Mouse (Mus musculus) erythroblast, embryonic 14.5 days (primary cell): Measurements from ENCODE around the gene Ext2. TPM values are rescaled to one million over a fixed set of nuclear protein-coding genes. Genes with fewer than 3 reads are reported as not detected.

Source experiments
- H3K27me3 ChIP-seq: 2 replicates; pipeline ENCODE4 v1.6.1; 2012; ENCODE audit warnings: inconsistent platforms; ENCODE audit not compliant: control insufficient read depth
- H3K36me3 ChIP-seq: 2 replicates; pipeline ENCODE4 v1.6.1; 2012; ENCODE audit warnings: mild to moderate bottlenecking, inconsistent platforms; ENCODE audit not compliant: control insufficient read depth
- H3K4me1 ChIP-seq: 2 replicates; pipeline ENCODE4 v1.6.1; 2012; ENCODE audit warnings: inconsistent platforms; ENCODE audit not compliant: control insufficient read depth
- H3K4me3 ChIP-seq: replicated peaks from 2 replicates; pipeline ENCODE3; 2012; ENCODE audit warnings: moderate library complexity, mild to moderate bottlenecking, inconsistent platforms
- H3K9me3 ChIP-seq: 2 replicates; pipeline ENCODE4 v1.6.1; 2012; ENCODE audit warnings: low read length, inconsistent platforms, mixed read lengths; ENCODE audit not compliant: control insufficient read depth
- GATA1 ChIP-seq: IDR thresholded peaks from 2 replicates; pipeline ENCODE4 v1.6.1; 2012; ENCODE audit warnings: low read length, inconsistent platforms, mixed read lengths
- TAL1 ChIP-seq: IDR thresholded peaks from 3 replicates; pipeline ENCODE4 v1.6.1; 2012; ENCODE audit warnings: low read length, inconsistent platforms, mixed read lengths
- polyA plus RNA-seq: library from polyadenylated mRNA; stranded (reverse); fragments of >175 nt; gene quantifications from 2 replicates; pipeline ENCODE4 v1.2.3, GENCODE M21; 2012

The Ext2 gene
- 1.1 and 1.4 TPM in 2 replicates for polyA plus RNA-seq

GRCm38 (mm10) chr2:93822045-93822749, at the start of gene Ext2:
TSS of gene Ext2 (minus strand) at chr2:93822568.
- no peaks in the 10 kb centered on the region for H3K9me3 ChIP-seq
- TF ChIP-seq GATA1 (no peak), TAL1 (no peak)
- peaks cover 40% of the 10 kb centered on the region for H3K4me1 ChIP-seq
- H3K4me3 ChIP-seq, result peak within 1 kb of the TSS; percentile 86
- H3K36me3 ChIP-seq, result peaks cover 9% of the 10 kb centered on the region
- H3K27me3 ChIP-seq, result no peaks in the 10 kb centered on the region

- H3K4me1 ChIP-seq, result no peaks in the 10 kb centered on the region
- TF ChIP-seq TAL1 (no peak), GATA1 (no peak)
- H3K4me3 ChIP-seq, result no peak overlapping the region
- no peaks in the 10 kb centered on the region for H3K27me3 ChIP-seq
- H3K9me3 ChIP-seq, result no peaks in the 10 kb centered on the region
- H3K36me3 ChIP-seq, result no peaks in the 10 kb centered on the region
Measured at GRCm38 (mm10) chr2:93871411-93871925, 49.1 kb upstream of the Ext2 start.

- no peak for TF ChIP-seq GATA1
- TF ChIP-seq TAL1, result no peak
- H3K4me3 ChIP-seq, result no peak overlapping the region
- H3K9me3 ChIP-seq, result no peaks in the 10 kb centered on the region
- H3K4me1 ChIP-seq, result no peaks in the 10 kb centered on the region
- no peaks in the 10 kb centered on the region for H3K27me3 ChIP-seq
- H3K36me3 ChIP-seq, result no peaks in the 10 kb centered on the region
Measured at GRCm38 (mm10) chr2:93870842-93871241, 48.5 kb upstream of the Ext2 start.

- Histone ChIP-seq H3K27me3 (no peaks in the 10 kb centered on the region), H3K4me1 (no peaks in the 10 kb centered on the region), H3K36me3 (no peaks in the 10 kb centered on the region), H3K9me3 (no peaks in the 10 kb centered on the region), H3K4me3 (no peak within 1 kb of the TSS)
- TF ChIP-seq GATA1, result no peak
- no peak for TF ChIP-seq TAL1
Measured at GRCm38 (mm10) chr2:93869107-93869600, 46.8 kb upstream of the Ext2 start, which contains the start of gene Accsl. TSS of gene Accsl (minus strand) at chr2:93869157.

- H3K36me3 ChIP-seq, result no peaks in the 10 kb centered on the region
- no peak overlapping the region for H3K4me3 ChIP-seq
- no peak for TF ChIP-seq GATA1
- no peak for TF ChIP-seq TAL1
- no peaks in the 10 kb centered on the region for H3K9me3 ChIP-seq
- no peaks in the 10 kb centered on the region for H3K4me1 ChIP-seq
- H3K27me3 ChIP-seq, result no peaks in the 10 kb centered on the region
Measured at GRCm38 (mm10) chr2:93868566-93868965, 46.2 kb upstream of the Ext2 start.

- no peak overlapping the region for H3K4me3 ChIP-seq
- H3K36me3 ChIP-seq, result no peaks in the 10 kb centered on the region
- TF ChIP-seq GATA1, result no peak
- TF ChIP-seq TAL1, result no peak
- no peaks in the 10 kb centered on the region for H3K4me1 ChIP-seq
- no peaks in the 10 kb centered on the region for H3K27me3 ChIP-seq
- H3K9me3 ChIP-seq, result no peaks in the 10 kb centered on the region
Measured at GRCm38 (mm10) chr2:93863229-93863628, 40.9 kb upstream of the Ext2 start.

- no peak overlapping the region for H3K4me3 ChIP-seq
- no peaks in the 10 kb centered on the region for H3K9me3 ChIP-seq
- H3K36me3 ChIP-seq, result no peaks in the 10 kb centered on the region
- H3K4me1 ChIP-seq, result no peaks in the 10 kb centered on the region
- H3K27me3 ChIP-seq, result no peaks in the 10 kb centered on the region
- TF ChIP-seq GATA1, result no peak
Measured at GRCm38 (mm10) chr2:93858845-93859244, 36.5 kb upstream of the Ext2 start.

- TF ChIP-seq TAL1, result no peak
- no peak for TF ChIP-seq GATA1
Measured at GRCm38 (mm10) chr2:93851303-93851702, 28.9 kb upstream of the Ext2 start.

GRCm38 (mm10) chr2:93850317-93850944, 28.1 kb upstream of the Ext2 start:
- Histone ChIP-seq H3K4me1 (peaks cover 14% of the 10 kb centered on the region), H3K4me3 (no peak overlapping the region)

More at GRCm38 (mm10) chr2:93851303-93851702, 28.9 kb upstream of the Ext2 start:
- H3K4me3 ChIP-seq, result no peak overlapping the region
- no peaks in the 10 kb centered on the region for H3K27me3 ChIP-seq
- no peaks in the 10 kb centered on the region for H3K9me3 ChIP-seq
- no peaks in the 10 kb centered on the region for H3K36me3 ChIP-seq
- peaks cover 14% of the 10 kb centered on the region for H3K4me1 ChIP-seq

More at GRCm38 (mm10) chr2:93850317-93850944, 28.1 kb upstream of the Ext2 start:
- no peaks in the 10 kb centered on the region for H3K36me3 ChIP-seq
- H3K27me3 ChIP-seq, result no peaks in the 10 kb centered on the region
- no peak for TF ChIP-seq GATA1
- TF ChIP-seq TAL1, result no peak
- H3K9me3 ChIP-seq, result no peaks in the 10 kb centered on the region
